5 mouse cellular contexts compared by ENCODE assay signal in the genomic region with DNA sequence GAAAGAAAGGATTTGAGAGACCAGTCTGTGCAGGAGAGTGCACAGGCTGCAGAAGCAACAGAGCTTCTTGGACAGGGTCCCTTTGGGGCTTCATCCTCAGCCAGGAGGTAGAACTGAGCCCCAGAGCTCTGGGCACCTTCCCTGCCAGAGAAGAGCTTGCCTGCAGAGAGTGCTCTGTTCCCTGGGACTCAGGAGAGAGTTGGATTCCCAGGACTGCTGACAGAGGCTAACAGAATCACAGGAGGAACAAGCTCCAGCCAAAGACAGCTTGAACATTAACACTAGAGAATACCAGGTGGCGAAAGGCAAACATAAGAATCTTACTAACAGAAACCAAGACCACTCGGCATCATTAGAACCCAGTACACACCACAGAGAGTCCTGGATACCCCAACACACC. TPM values are rescaled to one million over a fixed set of nuclear protein-coding genes. Genes with fewer than 3 reads are reported as not detected.
"Had no signal": no experiment of that assay in that cellular context is flagged by ENCODE, and none has a peak within 500 bp of the region (broad histone marks: within the 10 kb centered on the region; RNA-seq: fewer than 3 reads in every experiment).

No protein-coding gene starts in this region.

RNA-seq across cellular contexts. Expression of gene Chrdl2, which starts 47.0 kb away (rescaled TPM):
- polyA plus RNA-seq: liver, embryonic 16.5 days; lung, embryonic 16.5 days; midbrain, embryonic 12.5 days; midbrain, embryonic 14.5 days; myocyte had no signal
